Mouse (Mus musculus) thymus, adult 2 months (tissue): Measurements from ENCODE around the gene Osgin1.

Experiments
- CTCF ChIP-seq: fragments of 200-500 bp; IDR thresholded peaks from 2 replicates; pipeline ENCODE4 v1.5.1; 2012; ENCODE audit warnings: mild to moderate bottlenecking, control low read depth, low read length, moderate library complexity, borderline replicate concordance; ENCODE audit not compliant: control insufficient read depth, poor library complexity, insufficient read depth; ENCODE audit errors: extremely low read depth
- POLR2A ChIP-seq: fragments of 200-500 bp; IDR thresholded peaks from 2 replicates; pipeline ENCODE4 v1.6.1; 2012; ENCODE audit warnings: mild to moderate bottlenecking, low read length, control low read depth, moderate library complexity; ENCODE audit not compliant: control insufficient read depth, poor library complexity, insufficient read depth; ENCODE audit errors: extremely low read depth

DNA sequence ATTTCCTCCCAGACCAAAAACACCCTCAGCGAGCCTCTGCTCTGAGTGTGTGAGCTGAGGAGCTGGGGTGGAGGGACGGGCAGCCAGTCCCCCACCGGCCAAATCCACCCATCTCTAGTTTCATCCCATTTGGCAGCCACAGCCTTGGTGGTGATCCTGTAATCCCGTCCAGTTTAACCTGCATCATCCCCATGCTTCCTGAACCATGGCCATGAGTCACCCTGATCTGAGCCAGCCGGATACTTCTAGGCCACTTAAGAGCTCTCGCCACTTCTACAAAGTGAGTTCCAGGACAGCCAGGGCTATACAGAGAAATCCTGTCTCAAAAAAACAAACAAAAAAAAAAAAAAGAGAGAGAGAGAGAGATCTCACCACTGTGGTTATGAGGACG, 5.6 kb upstream of the Osgin1 start:
- TF ChIP-seq CTCF: no peak
- no peak for TF ChIP-seq POLR2A
